Mouse (Mus musculus): Measurements from ENCODE around the gene Kcnip3.

The Kcnip3 gene

GRCm38 (mm10) chr2:127522006-127522441, at the start of gene Kcnip3:
Gene Kcnip3 (minus strand): TSS chr2:127522094.
- in situ Hi-C loops (cut with MboI, MseI): no loop called here

GRCm38 (mm10) chr2:127559070-127559966, 37.4 kb upstream of the Kcnip3 start:
- in situ Hi-C loops (cut with MboI, MseI): loop anchor here in 1 of 2 experiments (5.0 kb wide), 2 partner anchors 52 to 92 kb away; no protein-coding TSS in a partner anchor

GRCm38 (mm10) chr2:127551078-127551477, 29.2 kb upstream of the Kcnip3 start:
- in situ Hi-C loops (cut with MboI, MseI): no loop called here

DNA sequence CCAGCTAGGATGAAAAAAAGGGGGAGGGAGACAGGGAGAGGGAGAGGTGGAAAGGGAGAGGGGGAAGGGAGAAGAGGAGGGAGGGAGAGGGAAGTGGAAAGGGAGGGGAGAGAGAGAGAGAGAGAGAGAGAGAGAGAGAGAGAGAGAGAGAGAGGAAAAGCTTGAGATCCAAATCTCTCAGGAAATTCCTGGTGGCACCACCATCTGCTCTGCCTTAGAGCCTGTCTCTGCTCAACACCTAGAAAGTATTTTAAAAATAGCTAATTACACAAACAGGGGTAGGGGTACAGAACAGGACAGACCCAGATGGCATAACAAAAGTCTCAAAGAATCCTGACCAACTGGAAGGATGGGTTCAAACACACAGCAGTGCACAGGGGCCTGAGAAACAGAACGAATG, 28.6 kb upstream of the Kcnip3 start:
- in situ Hi-C loops (cut with MboI, MseI): no loop called here

GRCm38 (mm10) chr2:127549711-127550110, 27.8 kb upstream of the Kcnip3 start:
- in situ Hi-C loops (cut with MboI, MseI): no loop called here

- in situ Hi-C loops (cut with MboI, MseI): no loop called here
These were observed 26.6 kb upstream of the Kcnip3 start for GRCm38 (mm10) chr2:127548342-127549074.

DNA sequence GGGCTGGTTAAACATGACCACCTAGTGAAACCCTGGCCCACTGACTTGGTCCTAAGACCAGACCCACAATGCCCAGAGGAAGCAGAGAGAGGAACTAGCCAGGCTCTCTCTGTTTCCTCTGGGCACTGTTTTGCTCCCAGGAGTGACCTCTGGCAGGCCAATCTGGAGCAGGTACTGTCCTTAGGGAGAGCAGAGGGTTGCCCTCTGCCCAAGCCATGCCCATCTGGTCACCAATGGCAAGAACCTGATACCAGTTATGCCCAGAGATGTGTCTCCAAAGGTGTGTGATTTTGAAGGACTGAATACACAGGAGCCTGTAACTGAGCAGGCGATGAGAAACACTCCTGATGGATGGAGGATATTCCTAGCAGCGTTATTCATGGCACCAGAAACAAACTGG, 19.8 kb upstream of the Kcnip3 start:
- in situ Hi-C loops (cut with MboI, MseI): no loop called here

DNA sequence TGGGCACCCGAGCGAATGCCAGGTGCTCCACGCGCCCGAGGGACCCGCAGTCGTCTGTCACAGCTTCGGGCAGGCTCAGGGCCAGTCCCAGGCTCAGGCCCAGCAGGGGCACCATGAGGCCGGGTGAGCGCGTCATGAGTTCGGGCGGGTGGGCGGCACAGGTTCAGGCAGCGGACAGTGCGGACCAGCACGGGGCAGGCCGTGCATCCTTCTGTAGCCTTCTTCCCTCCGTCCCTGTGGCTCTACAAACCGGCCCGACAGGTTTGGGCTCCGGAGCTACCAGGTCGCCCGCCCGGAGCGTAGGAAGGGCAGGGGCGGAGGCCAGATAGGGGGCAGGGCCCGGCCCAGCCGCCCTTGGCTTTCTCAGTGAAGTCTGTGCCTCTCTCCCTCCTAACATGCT, 19.3 kb upstream of the Kcnip3 start, which contains the start of gene Prom2:
Gene Prom2 (minus strand): TSS at position 283 of the 400 bp plus-strand sequence.
- in situ Hi-C loops (cut with MboI, MseI): no loop called here

- in situ Hi-C loops (cut with MboI, MseI): loop anchor here in 1 of 2 experiments (10.0 kb wide), 1 partner anchor 425 kb away; no protein-coding TSS in a partner anchor
These were observed 17.6 kb upstream of the Kcnip3 start for GRCm38 (mm10) chr2:127539494-127539893.

DNA sequence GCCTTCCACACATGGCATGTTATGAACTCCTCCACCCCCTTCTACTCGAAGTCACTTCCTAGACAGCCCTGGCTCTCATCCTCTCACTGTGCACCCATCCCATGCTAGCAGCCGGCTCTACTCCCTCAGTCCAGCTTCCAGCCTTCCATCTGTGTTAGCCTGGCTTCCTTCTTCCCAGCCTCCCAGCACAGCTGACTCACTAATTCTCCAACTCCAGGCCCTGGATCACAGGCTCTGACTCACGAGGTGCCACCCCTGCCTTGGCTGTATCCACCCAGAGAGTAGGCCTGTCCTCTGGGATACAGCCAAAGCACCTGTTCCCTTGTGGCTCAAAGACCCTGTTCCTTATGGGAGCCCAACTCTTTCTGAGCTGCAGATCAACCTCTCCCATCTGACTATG, 15.7 kb upstream of the Kcnip3 start:
- in situ Hi-C loops (cut with MboI, MseI): loop anchor here in 1 of 2 experiments (10.0 kb wide), 1 partner anchor 427 kb away; no protein-coding TSS in a partner anchor

GRCm38 (mm10) chr2:127535363-127535762, 13.5 kb upstream of the Kcnip3 start:
- in situ Hi-C loops (cut with MboI, MseI): loop anchor here in 1 of 2 experiments (10.0 kb wide), 1 partner anchor 429 kb away; no protein-coding TSS in a partner anchor

DNA sequence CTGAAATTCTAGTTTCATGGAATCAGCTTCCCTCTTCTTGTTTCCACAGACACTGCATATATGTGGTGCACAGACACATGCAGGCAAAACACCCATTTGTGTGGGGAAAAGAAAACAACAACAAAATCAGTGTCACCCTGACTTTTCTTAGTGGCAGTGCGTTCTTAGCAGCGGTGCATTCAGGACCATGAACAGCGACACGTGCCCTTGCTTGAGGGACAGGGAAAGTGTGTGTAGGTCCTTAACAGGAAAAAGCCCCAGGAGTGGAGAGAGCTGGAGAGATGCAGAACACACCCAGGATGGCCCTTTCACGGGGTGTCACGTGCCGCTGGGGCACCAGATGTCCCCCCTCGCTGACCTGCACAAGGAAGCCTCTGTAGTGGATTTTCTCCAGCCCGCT, 10.5 kb upstream of the Kcnip3 start:
- in situ Hi-C loops (cut with MboI, MseI): loop anchor here in 1 of 2 experiments (10.0 kb wide), 1 partner anchor 432 kb away; no protein-coding TSS in a partner anchor

DNA sequence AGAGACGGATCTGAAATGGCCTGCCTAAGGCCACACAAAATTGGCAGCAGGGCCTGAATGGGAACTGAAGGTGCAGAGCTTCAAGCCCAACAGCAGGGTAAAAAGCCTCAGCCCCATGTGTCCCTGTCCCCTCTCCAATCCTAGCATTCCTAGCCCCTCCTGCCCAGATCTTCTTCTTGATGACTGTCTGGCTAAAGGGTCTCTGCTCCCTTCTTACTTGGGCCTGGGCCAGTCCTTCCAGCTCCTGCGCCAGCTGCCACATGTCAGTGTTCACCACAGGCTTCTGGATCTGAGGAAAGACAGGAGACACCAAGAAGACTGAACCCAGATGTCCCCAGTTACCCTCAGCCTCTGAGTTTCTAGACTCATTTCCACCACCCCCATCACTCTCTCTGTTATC, 9.7 kb upstream of the Kcnip3 start:
- in situ Hi-C loops (cut with MboI, MseI): loop anchor here in 1 of 2 experiments (10.0 kb wide), 1 partner anchor 433 kb away; no protein-coding TSS in a partner anchor

GRCm38 (mm10) chr2:127530418-127530817, 8.5 kb upstream of the Kcnip3 start:
- in situ Hi-C loops (cut with MboI, MseI): loop anchor here in 1 of 2 experiments (10.0 kb wide), 1 partner anchor 434 kb away; no protein-coding TSS in a partner anchor

- in situ Hi-C loops (cut with MboI, MseI): no loop called here
These were observed 3.3 kb upstream of the Kcnip3 start for GRCm38 (mm10) chr2:127525004-127525775.

GRCm38 (mm10) chr2:127523950-127524729, 2.2 kb upstream of the Kcnip3 start:
- in situ Hi-C loops (cut with MboI, MseI): no loop called here

DNA sequence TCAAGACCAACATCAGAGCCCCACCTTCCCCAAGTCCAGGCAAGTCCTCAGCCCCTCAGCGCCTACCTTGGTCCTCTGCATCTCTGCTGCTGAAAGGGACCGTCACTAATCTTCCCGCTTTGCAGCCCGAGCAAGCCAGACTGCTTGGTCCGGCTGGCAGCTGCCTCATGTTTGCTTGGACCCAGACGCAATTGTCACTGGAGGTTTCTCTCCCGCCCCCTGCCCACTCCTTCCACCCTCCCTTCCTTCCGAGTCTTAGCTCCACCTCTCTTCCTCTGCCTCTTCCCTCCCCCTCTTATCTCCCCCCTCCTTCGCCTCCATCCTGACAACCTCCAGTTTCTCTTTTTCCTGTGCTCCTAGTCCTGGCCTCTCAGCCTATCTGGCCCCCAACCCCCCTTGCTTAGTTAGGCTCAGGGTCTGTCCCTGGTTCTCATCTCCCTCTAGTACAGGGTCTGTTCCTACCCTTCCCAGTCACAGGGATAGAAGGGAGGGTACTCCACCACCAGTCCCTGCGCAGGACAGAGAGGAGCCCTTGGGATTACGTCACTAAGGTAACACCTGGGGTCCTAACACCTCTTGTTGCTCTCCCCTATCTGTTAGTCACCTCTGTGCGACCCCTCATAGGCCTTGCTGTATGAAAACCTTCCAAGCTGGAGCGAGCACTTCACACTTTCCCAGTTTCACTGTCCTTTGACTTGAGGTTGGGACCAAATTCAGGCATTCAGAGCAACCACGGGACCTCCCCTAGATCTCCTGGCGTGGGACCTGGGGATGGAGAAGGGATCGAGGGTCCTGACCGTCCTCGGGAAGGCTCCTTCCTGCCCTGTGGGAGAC, 505 bp downstream of the Kcnip3 start:
- in situ Hi-C loops (cut with MboI, MseI): no loop called here

DNA sequence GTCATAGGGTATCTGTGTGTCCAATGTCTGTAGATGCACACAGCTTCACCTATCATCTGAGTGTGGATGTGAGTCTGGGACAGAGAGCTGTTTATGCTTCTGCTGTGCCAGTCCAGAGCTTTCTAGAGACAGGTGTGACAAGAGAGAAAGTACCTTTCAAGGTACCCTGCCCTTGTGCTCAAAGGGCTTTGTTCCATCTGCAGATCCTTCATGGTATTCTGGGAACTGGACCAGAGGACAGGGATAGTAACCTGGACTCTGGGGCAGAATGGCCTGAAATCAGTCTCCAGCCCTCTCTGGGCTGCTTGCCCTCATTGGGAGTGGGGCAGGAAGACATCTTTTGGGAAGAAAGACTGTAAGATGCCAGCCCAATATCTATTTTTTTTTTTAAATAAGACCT, 1.8 kb downstream of the Kcnip3 start:
- in situ Hi-C loops (cut with MboI, MseI): no loop called here

GRCm38 (mm10) chr2:127519308-127519707, 2.6 kb downstream of the Kcnip3 start:
- in situ Hi-C loops (cut with MboI, MseI): no loop called here
